Mouse (Mus musculus) adrenal gland, postnatal 10 days (tissue): ENCODE data around the gene Gm13285. TPM values are rescaled to one million over a fixed set of nuclear protein-coding genes. Genes with fewer than 3 reads are reported as not detected.
"Not testable (repeated sequence)": the region's sequence is repeated elsewhere in the genome, so short reads cannot be mapped to it uniquely, and the experiment has no call there.

Experiments used
- DNase-seq: peaks from one replicate; pipeline ENCODE4 v3.0.0; 2021; ENCODE audit warnings: mixed read lengths
- long read RNA-seq, 2 experiments: library from polyadenylated mRNA; stranded (forward); transcript quantifications; one replicate each; pipeline ENCODE4 v2.0.0; 2021
- total RNA-seq, 2 experiments: library from RNA; stranded (reverse); gene quantifications; 2 replicates each; pipeline ENCODE4 v1.2.3; 2021

Gene Gm13285
- under 1 TPM in 1 of 2 experiments, not detected in 1; 0.21 TPM for total RNA-seq
- long read RNA-seq, experiment 1, result 0 reads
- long read RNA-seq, experiment 2, result 0 reads

DNA sequence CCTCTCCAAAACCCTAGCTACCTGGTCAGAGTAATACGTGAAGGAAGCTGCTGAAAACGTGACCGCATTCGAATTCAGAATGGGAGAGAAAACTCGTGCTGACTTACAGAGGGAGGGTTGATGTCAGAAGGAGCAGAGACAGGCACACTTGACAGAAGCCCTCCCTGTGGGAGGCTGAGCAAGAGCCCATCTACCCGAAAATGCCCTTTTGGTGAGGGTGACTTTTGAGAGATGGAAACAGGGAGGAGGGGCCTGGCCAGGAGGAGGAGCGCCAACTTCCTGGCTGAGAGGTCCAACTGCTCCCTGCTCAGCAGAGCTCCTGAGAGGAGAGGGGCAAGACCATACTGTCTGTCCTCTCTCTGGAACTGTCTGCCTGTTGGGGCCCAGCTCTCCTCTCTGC is at the start of gene Gm13285:
Gene Gm13285, plus strand, starts transcription at position 301 of the 400 bp plus-strand sequence.
- DNase-seq, result not testable (repeated sequence)

DNA sequence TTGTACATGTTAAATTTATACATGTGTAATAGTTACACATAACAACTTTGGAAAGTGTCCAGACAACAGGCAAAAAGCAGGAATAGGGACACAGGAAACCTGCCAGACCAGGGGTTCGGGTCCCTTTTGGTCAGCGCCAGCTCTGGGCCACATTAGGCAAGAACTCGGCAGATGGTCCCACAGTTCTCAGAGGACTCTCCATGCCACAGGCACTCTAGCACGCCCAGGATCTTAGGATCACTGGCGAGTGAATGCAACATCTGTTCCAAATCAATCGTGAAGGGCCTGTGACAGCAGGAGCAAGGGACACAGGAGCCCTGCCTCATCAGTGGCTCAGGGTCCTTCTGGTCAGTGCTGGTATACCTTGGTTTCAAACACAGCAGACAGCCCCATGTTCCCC is 49.5 kb upstream of the Gm13285 start:
- DNase-seq, result no peak

DNA sequence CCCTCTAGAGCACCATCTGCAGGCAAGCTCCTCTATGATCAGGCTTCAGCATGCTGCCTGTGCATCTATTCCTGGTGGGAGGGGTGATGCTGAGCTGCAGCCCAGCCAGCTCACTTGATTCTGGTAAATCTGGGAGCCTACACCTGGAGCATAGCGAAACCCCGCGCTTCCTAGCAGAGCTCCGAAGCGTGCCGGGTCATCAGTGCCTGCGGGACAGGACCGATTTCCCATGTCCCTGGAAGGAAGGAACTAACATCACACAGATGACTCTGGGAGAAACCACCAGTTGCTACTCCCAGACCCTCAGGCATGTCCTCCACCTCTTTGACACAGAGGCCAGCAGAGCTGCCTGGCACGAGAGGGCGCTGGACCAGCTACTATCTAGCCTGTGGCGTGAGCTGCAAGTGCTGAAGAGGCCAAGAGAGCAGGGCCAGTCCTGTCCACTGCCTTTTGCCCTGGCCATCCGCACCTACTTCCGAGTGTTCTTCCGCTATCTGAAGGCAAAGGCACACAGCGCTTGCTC is 44.6 kb upstream of the Gm13285 start, which contains the start of gene Gm13271:
Gene Gm13271, plus strand, starts transcription at position 51 of the 523 bp plus-strand sequence.
- peak; percentile 60 for DNase-seq

DNA sequence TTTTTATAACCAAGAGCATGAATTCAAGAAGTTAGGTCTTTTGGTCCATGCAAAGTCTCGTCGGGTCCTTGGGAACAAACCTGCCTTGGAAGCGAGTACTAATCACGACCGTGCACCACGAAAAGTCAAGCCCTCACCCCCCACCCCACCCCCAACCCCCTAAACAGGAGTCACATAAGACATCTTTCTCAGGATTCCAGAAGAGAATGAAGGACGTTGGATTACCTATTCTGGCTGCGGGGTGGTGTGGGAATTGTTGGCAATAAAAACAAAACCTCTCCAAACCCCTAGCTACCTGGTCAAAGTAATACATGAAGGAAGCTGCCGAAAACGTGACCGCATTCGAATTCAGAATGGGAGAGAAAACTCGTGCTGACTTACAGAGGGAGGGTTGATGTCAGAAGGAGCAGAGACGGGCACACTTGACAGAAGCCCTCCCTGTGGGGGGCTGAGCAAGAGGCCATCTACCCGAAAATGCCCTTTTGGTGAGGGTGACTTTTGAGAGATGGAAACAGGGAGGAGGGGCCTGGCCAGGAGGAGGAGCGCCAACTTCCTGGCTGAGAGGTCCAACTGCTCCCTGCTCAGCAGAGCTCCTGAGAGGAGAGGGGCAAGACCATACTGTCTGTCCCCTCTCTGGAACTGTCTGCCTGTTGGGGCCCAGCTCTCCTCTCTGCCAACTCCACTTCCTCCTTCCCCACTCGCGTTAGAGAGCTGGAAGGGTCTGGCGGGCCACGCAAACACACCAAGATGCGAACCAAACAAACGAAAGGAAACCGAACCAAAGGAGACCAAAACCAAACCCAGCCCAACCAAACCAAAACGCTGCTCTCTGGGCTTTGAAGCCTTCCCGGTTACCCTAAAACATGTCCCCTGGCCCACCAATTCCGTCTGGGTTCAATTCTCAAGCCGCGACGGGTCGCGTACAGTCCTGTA is 42.6 kb upstream of the Gm13285 start:
- DNase-seq, result peak; percentile 25

DNA sequence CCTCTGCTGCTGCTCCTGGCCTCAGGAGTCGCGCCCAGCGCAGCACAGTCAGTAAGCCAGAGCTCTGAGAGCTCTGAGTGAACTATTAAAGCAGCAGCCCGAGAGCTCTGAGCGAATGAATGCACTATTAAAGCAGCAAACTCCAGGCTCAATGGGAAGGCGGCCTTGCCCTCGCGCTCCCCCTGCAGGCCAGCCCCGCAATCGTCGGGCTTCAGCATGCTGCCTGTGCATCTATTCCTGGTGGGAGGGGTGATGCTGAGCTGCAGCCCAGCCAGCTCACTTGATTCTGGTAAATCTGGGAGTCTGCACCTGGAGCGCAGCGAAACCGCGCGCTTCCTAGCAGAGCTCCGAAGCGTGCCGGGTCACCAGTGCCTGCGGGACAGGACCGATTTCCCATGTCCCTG is 41.8 kb upstream of the Gm13285 start:
- DNase-seq, result peak; percentile 86

DNA sequence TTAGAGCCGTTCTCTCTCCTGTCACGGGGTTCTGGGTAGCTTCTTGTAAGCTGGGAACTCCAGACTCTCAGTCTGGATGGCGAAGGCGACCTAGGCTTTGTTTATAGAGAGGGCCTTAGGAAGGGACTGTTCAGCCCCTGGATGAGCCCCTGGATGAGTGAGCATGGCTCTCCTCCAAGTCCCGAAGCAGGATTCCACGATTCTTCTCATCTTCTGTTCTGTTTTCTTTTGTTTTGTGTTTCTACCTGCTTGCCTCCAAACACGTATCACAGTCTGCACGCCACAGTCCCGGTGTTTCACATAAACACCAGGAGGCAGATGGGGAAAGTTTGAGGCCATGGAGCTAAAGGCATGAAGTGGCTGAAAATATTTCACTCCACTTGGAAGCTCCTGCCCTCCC is 40.7 kb upstream of the Gm13285 start:
- not testable (repeated sequence) for DNase-seq

DNA sequence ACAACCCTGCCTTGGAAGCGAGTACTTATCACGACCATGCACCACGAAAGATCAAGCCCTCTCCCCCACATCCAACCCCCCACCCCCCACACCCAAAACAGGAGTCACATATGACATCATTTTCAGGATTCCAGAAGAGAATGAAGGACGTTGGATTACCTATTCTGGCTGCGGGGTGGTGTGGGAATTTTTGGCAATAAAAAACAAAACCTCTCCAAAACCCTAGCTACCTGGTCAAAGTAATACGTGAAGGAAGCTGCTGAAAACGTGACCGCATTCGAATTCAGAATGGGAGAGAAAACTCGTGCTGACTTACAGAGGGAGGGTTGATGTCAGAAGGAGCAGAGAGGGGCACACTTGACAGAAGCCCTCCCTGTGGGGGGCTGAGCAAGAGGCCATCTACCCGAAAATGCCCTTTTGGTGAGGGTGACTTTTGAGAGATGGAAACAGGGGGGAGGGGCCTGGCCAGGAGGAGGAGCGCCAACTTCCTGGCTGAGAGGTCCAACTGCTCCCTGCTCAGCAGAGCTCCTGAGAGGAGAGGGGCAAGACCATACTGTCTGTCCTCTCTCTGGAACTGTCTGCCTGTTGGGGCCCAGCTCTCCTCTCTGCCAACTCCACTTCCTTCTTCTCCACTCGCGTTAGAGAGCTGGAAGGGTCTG is 39.7 kb upstream of the Gm13285 start, which contains the start of gene Gm13283:
Gene Gm13283, plus strand, starts transcription at position 510 of the 659 bp plus-strand sequence.
- DNase-seq, result peak; percentile 39

DNA sequence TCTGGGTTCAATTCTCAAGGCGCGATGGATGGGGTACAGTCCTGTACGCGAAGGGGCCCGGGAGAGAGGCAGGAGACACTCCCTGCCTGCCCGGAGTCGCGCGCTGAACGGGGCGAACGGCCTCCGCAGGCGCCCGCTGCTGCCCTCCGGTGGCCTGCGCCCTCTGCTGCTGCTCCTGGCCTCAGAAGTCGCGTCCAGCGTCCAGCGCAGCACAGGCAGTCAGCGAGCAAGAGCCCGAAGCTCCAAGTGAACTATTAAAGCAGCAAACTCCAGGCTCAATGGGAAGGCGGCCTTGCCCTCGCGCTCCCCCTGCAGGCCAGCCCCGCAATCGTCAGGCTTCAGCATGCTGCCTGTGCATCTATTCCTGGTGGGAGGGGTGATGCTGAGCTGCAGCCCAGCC is 39.0 kb upstream of the Gm13285 start:
- peak; percentile 81 for DNase-seq

DNA sequence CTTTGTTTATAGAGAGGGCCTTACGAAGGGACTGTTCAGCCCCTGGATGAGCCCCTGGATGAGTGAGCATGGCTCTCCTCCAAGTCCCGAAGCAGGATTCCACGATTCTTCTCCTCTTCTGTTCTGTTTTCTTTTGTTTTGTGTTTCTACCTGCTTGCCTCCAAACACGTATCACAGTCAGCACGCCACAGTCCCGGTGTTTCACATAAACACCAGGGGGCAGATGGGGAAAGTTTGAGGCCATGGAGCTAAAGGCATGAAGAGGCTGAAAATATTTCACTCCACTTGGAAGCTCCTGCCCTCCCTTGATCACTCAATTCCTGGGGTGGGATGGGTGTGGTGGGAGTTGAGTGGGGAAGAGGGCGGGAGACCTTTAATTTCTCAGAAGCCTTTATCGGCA is 37.7 kb upstream of the Gm13285 start:
- peak; percentile 63 for DNase-seq

DNA sequence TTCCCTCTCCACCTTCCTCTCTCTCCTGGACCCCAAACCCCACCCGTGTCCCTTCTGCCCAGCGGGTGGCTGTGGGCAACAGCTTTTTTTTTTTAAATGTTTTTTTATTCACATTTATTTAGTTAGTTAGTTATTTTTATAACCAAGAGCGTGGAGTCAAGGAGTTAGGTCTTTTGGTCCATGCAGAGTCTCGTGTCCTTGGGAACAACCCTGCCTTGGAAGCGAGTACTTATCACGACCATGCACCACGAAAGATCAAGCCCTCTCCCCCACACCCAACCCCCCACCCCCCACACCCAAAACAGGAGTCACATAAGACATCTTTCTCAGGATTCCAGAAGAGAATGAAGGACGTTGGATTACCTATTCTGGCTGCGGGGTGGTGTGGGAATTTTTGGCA is 37.1 kb upstream of the Gm13285 start:
- not testable (repeated sequence) for DNase-seq

DNA sequence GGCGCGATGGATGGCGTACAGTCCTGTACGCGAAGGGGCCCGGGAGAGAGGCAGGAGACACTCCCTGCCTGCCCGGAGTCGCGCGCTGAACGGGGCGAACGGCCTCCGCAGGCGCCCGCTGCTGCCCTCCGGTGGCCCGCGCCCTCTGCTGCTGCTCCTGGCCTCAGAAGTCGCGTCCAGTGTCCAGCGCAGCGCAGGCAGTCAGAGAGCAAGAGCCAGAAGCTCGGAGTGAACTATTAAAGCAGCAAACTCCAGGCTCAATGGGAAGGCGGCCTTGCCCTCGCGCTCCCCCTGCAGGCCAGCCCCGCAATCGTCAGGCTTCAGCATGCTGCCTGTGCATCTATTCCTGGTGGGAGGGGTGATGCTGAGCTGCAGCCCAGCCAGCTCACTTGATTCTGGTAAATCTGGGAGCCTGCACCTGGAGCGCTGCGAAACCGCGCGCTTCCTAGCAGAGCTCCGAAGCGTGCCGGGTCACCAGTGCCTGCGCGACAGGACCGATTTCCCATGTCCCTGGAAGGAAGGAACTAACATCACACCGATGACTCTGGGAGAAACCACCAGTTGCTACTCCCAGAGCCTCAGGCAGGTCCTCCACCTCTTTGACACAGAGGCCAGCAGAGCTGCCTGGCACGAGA is 36.0 kb upstream of the Gm13285 start:
- DNase-seq, result peak; percentile 61

DNA sequence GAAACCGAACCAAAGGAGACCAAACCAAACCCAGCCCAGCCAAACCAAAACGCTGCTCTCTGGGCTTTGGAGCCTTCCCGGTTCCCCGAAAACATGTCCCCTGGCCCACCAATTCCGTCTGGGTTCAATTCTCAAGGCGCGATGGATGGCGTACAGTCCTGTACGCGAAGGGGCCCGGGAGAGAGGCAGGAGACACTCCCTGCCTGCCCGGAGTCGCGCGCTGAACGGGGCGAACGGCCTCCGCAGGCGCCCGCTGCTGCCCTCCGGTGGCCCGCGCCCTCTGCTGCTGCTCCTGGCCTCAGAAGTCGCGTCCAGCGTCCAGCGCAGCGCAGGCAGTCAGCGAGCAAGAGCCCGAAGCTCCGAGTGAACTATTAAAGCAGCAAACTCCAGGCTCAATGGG is 25.9 kb upstream of the Gm13285 start, which contains the start of gene Gm13290:
Gene Gm13290, plus strand, starts transcription at position 301 of the 400 bp plus-strand sequence.
- not testable (repeated sequence) for DNase-seq

DNA sequence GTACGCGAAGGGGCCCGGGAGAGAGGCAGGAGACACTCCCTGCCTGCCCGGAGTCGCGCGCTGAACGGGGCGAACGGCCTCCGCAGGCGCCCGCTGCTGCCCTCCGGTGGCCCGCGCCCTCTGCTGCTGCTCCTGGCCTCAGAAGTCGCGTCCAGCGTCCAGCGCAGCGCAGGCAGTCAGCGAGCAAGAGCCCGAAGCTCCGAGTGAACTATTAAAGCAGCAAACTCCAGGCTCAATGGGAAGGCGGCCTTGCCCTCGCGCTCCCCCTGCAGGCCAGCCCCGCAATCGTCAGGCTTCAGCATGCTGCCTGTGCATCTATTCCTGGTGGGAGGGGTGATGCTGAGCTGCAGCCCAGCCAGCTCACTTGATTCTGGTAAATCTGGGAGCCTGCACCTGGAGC is 22.8 kb upstream of the Gm13285 start, which contains the start of gene Gm13289:
Gene Gm13289, plus strand, starts transcription at position 301 of the 400 bp plus-strand sequence.
- not testable (repeated sequence) for DNase-seq

DNA sequence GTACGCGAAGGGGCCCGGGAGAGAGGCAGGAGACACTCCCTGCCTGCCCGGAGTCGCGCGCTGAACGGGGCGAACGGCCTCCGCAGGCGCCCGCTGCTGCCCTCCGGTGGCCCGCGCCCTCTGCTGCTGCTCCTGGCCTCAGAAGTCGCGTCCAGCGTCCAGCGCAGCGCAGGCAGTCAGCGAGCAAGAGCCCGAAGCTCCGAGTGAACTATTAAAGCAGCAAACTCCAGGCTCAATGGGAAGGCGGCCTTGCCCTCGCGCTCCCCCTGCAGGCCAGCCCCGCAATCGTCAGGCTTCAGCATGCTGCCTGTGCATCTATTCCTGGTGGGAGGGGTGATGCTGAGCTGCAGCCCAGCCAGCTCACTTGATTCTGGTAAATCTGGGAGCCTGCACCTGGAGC is 19.9 kb upstream of the Gm13285 start, which contains the start of gene Gm13272:
Gene Gm13272, plus strand, starts transcription at position 301 of the 400 bp plus-strand sequence.
- DNase-seq, result not testable (repeated sequence)

DNA sequence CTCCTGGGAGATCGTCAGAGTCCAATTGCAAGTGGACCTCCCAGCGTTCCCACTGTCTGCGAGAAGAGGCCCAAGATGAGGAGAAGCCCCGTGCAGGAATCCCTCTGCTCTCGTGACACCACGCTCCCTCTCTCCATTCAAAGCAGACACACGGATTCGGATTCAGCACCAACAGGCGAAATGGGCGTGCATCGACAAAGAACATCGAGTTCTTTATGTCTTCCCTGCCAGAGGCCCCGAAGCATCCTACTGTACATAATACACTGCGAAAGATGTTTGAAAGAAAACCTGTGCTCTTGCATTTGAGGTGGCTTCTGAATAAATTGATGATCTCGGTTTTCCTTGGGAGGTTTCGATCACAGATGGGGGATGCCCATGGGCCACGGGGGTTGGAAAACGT is 19.1 kb upstream of the Gm13285 start:
- not testable (repeated sequence) for DNase-seq

DNA sequence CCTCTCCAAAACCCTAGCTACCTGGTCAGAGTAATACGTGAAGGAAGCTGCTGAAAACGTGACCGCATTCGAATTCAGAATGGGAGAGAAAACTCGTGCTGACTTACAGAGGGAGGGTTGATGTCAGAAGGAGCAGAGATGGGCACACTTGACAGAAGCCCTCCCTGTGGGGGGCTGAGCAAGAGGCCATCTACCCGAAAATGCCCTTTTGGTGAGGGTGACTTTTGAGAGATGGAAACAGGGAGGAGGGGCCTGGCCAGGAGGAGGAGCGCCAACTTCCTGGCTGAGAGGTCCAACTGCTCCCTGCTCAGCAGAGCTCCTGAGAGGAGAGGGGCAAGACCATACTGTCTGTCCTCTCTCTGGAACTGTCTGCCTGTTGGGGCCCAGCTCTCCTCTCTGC is 17.6 kb upstream of the Gm13285 start, which contains the start of gene Ifnz:
Gene Ifnz, plus strand, starts transcription at position 301 of the 400 bp plus-strand sequence.
- not testable (repeated sequence) for DNase-seq

DNA sequence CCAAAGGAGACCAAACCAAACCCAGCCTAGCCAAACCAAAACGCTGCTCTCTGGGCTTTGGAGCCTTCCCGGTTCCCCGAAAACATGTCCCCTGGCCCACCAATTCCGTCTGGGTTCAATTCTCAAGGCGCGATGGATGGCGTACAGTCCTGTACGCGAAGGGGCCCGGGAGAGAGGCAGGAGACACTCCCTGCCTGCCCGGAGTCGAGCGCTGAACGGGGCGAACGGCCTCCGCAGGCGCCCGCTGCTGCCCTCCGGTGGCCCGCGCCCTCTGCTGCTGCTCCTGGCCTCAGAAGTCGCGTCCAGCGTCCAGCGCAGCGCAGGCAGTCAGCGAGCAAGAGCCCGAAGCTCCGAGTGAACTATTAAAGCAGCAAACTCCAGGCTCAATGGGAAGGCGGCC is 17.1 kb upstream of the Gm13285 start:
- DNase-seq, result peak; percentile 16

DNA sequence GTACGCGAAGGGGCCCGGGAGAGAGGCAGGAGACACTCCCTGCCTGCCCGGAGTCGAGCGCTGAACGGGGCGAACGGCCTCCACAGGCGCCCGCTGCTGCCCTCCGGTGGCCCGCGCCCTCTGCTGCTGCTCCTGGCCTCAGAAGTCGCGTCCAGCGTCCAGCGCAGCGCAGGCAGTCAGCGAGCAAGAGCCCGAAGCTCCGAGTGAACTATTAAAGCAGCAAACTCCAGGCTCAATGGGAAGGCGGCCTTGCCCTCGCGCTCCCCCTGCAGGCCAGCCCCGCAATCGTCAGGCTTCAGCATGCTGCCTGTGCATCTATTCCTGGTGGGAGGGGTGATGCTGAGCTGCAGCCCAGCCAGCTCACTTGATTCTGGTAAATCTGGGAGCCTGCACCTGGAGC is 14.1 kb upstream of the Gm13285 start, which contains the start of gene Gm13276:
Gene Gm13276, plus strand, starts transcription at position 301 of the 400 bp plus-strand sequence.
- DNase-seq, result not testable (repeated sequence)

DNA sequence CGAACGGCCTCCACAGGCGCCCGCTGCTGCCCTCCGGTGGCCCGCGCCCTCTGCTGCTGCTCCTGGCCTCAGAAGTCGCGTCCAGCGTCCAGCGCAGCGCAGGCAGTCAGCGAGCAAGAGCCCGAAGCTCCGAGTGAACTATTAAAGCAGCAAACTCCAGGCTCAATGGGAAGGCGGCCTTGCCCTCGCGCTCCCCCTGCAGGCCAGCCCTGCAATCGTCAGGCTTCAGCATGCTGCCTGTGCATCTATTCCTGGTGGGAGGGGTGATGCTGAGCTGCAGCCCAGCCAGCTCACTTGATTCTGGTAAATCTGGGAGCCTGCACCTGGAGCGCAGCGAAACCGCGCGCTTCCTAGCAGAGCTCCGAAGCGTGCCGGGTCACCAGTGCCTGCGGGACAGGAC is 11.1 kb upstream of the Gm13285 start, which contains the start of gene Gm13277:
Gene Gm13277, plus strand, starts transcription at position 231 of the 400 bp plus-strand sequence.
- peak; percentile 75 for DNase-seq

DNA sequence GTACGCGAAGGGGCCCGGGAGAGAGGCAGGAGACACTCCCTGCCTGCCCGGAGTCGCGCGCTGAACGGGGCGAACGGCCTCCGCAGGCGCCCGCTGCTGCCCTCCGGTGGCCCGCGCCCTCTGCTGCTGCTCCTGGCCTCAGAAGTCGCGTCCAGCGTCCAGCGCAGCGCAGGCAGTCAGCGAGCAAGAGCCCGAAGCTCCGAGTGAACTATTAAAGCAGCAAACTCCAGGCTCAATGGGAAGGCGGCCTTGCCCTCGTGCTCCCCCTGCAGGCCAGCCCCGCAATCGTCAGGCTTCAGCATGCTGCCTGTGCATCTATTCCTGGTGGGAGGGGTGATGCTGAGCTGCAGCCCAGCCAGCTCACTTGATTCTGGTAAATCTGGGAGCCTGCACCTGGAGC is 8.2 kb upstream of the Gm13285 start, which contains the start of gene Gm13278:
Gene Gm13278, plus strand, starts transcription at position 301 of the 400 bp plus-strand sequence.
- DNase-seq, result not testable (repeated sequence)
